8 mouse cellular contexts compared by ENCODE assay signal in genomic region chr10:81575208-81575631, GRCm38 (mm10). TPM values are rescaled to one million over a fixed set of nuclear protein-coding genes. Genes with fewer than 3 reads are reported as not detected.
A peak's percentile ranks its signal among the peaks of the same experiment; 100 is the strongest.
DNase-seq lines count a peak whose midpoint lies in the region; ATAC-seq and TF ChIP-seq lines count a peak whose summit lies in the region.

No protein-coding gene starts in this region.

- no peak for TF ChIP-seq RAD21 in CH12.LX (IDR thresholded peaks at IDR 0.05; ENCODE audit: low read depth, low read length)

- no peaks in the 10 kb centered on the region for H3K79me2 ChIP-seq in CH12.LX (replicated peaks; ENCODE audit: control insufficient read depth, extremely low read depth, insufficient read depth, poor library complexity, severe bottlenecking)

- no peak for TF ChIP-seq POLR2A in CH12.LX (IDR thresholded peaks at IDR 0.05; ENCODE audit: low read depth, low read length)

- no peak overlapping the region for H3K27ac ChIP-seq in CH12.LX (ENCODE audit: insufficient read depth, low read depth)
- peak overlapping the region; percentile 71 for H3K27ac ChIP-seq in limb, embryonic 15.5 days
- H3K27ac ChIP-seq in neural tube, embryonic 13.5 days (replicated peaks): peak overlapping the region; percentile 52; the same call in 1 of the 2 replicates

- DNase-seq in embryo, embryonic 10 days (ENCODE audit: low spot score): peak; percentile 57
- DNase-seq in embryo, embryonic 9.5 days (ENCODE audit: extremely low spot score): no peak
- DNase-seq in CH12.LX (ENCODE audit: extremely low read depth): no peak
- peak; percentile 64 for DNase-seq in embryo, embryonic 10.5 days (ENCODE audit: low spot score)
- peak; percentile 66 to 71 for DNase-seq in heart, postnatal 36 days
- no peak for DNase-seq in ovary, adult 18-20 months (ENCODE audit: low spot score)

- no peak for ATAC-seq in limb, embryonic 15.5 days (ENCODE audit: insufficient number of reproducible peaks, low FRiP score, low TSS enrichment, low read depth)
- ATAC-seq in neural tube, embryonic 13.5 days (ENCODE audit: low read depth): no peak

- intact Hi-C loops in heart, postnatal 36 days (cut with DNase I): no loop called here

- no peak for TF ChIP-seq CTCF in CH12.LX (conservative IDR thresholded peaks at IDR 0.05 in 1 of 2, IDR thresholded peaks at IDR 0.05 in 1 of 2; ENCODE audit: low read depth in 2 of 2, low read length in 2 of 2)

- H3K27me3 ChIP-seq in CH12.LX (replicated peaks): peaks cover 100% of the 10 kb centered on the region
- peaks cover 18% of the 10 kb centered on the region; the same call in 1 of the 2 replicates for H3K27me3 ChIP-seq in limb, embryonic 15.5 days
- H3K27me3 ChIP-seq in neural tube, embryonic 13.5 days: peaks cover 77% of the 10 kb centered on the region

- H3K4me1 ChIP-seq in CH12.LX (ENCODE audit: control insufficient read depth in 1 of 2, insufficient read depth in 2 of 2): peaks cover 2 to 9% of the 10 kb centered on the region in 2 experiments; a peak in 2 of 4 replicates
- H3K4me1 ChIP-seq in limb, embryonic 15.5 days: peaks cover 58% of the 10 kb centered on the region
- H3K4me1 ChIP-seq in neural tube, embryonic 13.5 days (replicated peaks): peaks cover 59% of the 10 kb centered on the region

- 0% methylated on average over 30 of the region's 30 CpGs for WGBS in limb, embryonic 15.5 days
- under 1% methylated on average over 27 of the region's 30 CpGs for WGBS in neural tube, embryonic 13.5 days

- no peak for TF ChIP-seq EP300 in CH12.LX (IDR thresholded peaks at IDR 0.05; ENCODE audit: low read length)

- H3K36me3 ChIP-seq in CH12.LX (replicated peaks in 1 of 2; ENCODE audit: control insufficient read depth in 1 of 2, insufficient read depth in 1 of 2, low read length in 1 of 2): no peaks in the 10 kb centered on the region
- H3K36me3 ChIP-seq in limb, embryonic 15.5 days: 0 out of 2 replicates have a peak, but pooled peaks cover 1% of the 10 kb centered on the region
- no peaks in the 10 kb centered on the region for H3K36me3 ChIP-seq in neural tube, embryonic 13.5 days

- in situ Hi-C loops in CH12.LX (cut with MboI; ENCODE audit: low pct_ligation_motif_present, low pct_unique_long_range_greater_than_20kb, low sequenced_read_pairs): no loop called here

- H3K4me3 ChIP-seq in CH12.LX (replicated peaks in 1 of 3; ENCODE audit: low read depth in 2 of 3, low read length in 2 of 3, poor library complexity in 1 of 3): no peak overlapping the region
- peak overlapping the region; percentile 62 for H3K4me3 ChIP-seq in limb, embryonic 15.5 days
- peak overlapping the region; percentile 59 for H3K4me3 ChIP-seq in neural tube, embryonic 13.5 days

- dilution Hi-C loops in CH12.LX (cut with MboI; ENCODE audit: extremely low pct_ligation_motif_present, extremely low pct_unique_long_range_greater_than_20kb, low sequenced_read_pairs): no loop called here

- H3K9me3 ChIP-seq in CH12.LX (replicated peaks; ENCODE audit: low read length): peaks cover 11% of the 10 kb centered on the region
- no peaks in the 10 kb centered on the region for H3K9me3 ChIP-seq in limb, embryonic 15.5 days
- H3K9me3 ChIP-seq in neural tube, embryonic 13.5 days: no peaks in the 10 kb centered on the region

- H3K4me2 ChIP-seq in CH12.LX (ENCODE audit: insufficient read depth, low read depth, poor library complexity, severe bottlenecking): peak overlapping the region; percentile 52; the same call in 1 of the 2 replicates
- H3K4me2 ChIP-seq in limb, embryonic 15.5 days: peak overlapping the region; percentile 74
- H3K4me2 ChIP-seq in neural tube, embryonic 13.5 days: peak overlapping the region; percentile 74

- H3K9ac ChIP-seq in CH12.LX (ENCODE audit: insufficient read depth, low read depth): no peak overlapping the region
- peak overlapping the region; percentile 54 for H3K9ac ChIP-seq in limb, embryonic 15.5 days
- peak overlapping the region; percentile 83 for H3K9ac ChIP-seq in neural tube, embryonic 13.5 days

TF ChIP-seq in CH12.LX, 34 proteins besides CTCF, POLR2A, EP300 and RAD21:
- no peak for TF ChIP-seq USF2 (conservative IDR thresholded peaks at IDR 0.05; ENCODE audit: low read depth, low read length)
- TF ChIP-seq ZC3H11A (IDR thresholded peaks at IDR 0.05; ENCODE audit: low read depth, low read length): no peak
- TF ChIP-seq BHLHE40 (IDR thresholded peaks at IDR 0.05; ENCODE audit: low read depth, low read length): no peak
- no peak for TF ChIP-seq ZKSCAN1 (IDR thresholded peaks at IDR 0.05; ENCODE audit: borderline replicate concordance, low read depth, low read length)
- TF ChIP-seq GABPA (IDR thresholded peaks at IDR 0.05; ENCODE audit: insufficient replicate concordance, low read depth, low read length): no peak
- TF ChIP-seq MAZ (IDR thresholded peaks at IDR 0.05; ENCODE audit: low read depth, low read length): no peak
- no peak for TF ChIP-seq NRF1 (IDR thresholded peaks at IDR 0.05; ENCODE audit: low read depth, low read length)
- TF ChIP-seq IRF4 (IDR thresholded peaks at IDR 0.05; ENCODE audit: low read depth, low read length): no peak
- no peak for TF ChIP-seq CHD1 (IDR thresholded peaks at IDR 0.05; ENCODE audit: low read depth, low read length)
- TF ChIP-seq ETS1 (conservative IDR thresholded peaks at IDR 0.05; ENCODE audit: low read depth, low read length): no peak
- TF ChIP-seq SIN3A (IDR thresholded peaks at IDR 0.05; ENCODE audit: low read length): no peak
- TF ChIP-seq SMC3 (IDR thresholded peaks at IDR 0.05; ENCODE audit: low read depth, low read length): no peak
- no peak for TF ChIP-seq PAX5 (IDR thresholded peaks at IDR 0.05; ENCODE audit: low read length)
- TF ChIP-seq CHD2 (IDR thresholded peaks at IDR 0.05; ENCODE audit: low read length): no peak
- TF ChIP-seq TBP (conservative IDR thresholded peaks at IDR 0.05; ENCODE audit: low read depth, low read length): no peak
- no peak for TF ChIP-seq USF1 (IDR thresholded peaks at IDR 0.05; ENCODE audit: low read depth, low read length)
- TF ChIP-seq NELFE (IDR thresholded peaks at IDR 0.05; ENCODE audit: low read depth, low read length): no peak
TF ChIP-seq in CH12.LX: peak in this region for 0.

RNA-seq across cellular contexts. Expression of gene Tle2, which starts 0.9 kb away (rescaled TPM):
- 0.30 TPM in 1 of 2 replicates, not detected in the other for total RNA-seq in CH12.LX (2012; rRNA removed)
- total RNA-seq in CH12.LX (2014; rRNA removed): not detected in 2 replicates
- 0.29 TPM in 1 of 2 replicates, not detected in the other for polyA plus RNA-seq in CH12.LX (2012; ENCODE audit: insufficient read length, low read depth)
- total RNA-seq in heart, postnatal 36 days (2021): 10 to 100 TPM in 1 of 2 experiments, 1 to 10 TPM in 1; 7.5 to 11.5 TPM
- 39.7 and 41.7 TPM in 2 replicates for polyA plus RNA-seq in limb, embryonic 15.5 days (2015; fragmentation: Nextera tagmentation; extraction: Ambion mirVana)
- polyA plus RNA-seq in neural tube, embryonic 13.5 days (2015; fragmentation: Nextera tagmentation; extraction: Ambion mirVana): 31.1 and 32.9 TPM in 2 replicates

RNA-seq across cellular contexts. Expression of gene Aes, which starts 15.9 kb away (rescaled TPM):
- 93.5 and 114 TPM in 2 replicates for total RNA-seq in CH12.LX (2012; rRNA removed)
- total RNA-seq in CH12.LX (2014; rRNA removed): 7.3 and 11.5 TPM in 2 replicates
- polyA plus RNA-seq in CH12.LX (2012; ENCODE audit: insufficient read length, low read depth): 23.4 and 25.1 TPM in 2 replicates
- total RNA-seq in heart, postnatal 36 days (2021): 1,000 to 10,000 TPM in 1 of 2 experiments, 100 to 1,000 TPM in 1; 977 to 1,076 TPM
- polyA plus RNA-seq in limb, embryonic 15.5 days (2015; fragmentation: Nextera tagmentation; extraction: Ambion mirVana): 517 and 519 TPM in 2 replicates
- polyA plus RNA-seq in neural tube, embryonic 13.5 days (2015; fragmentation: Nextera tagmentation; extraction: Ambion mirVana): 572 and 635 TPM in 2 replicates

RNA-seq across cellular contexts. Expression of gene Tle6, which starts 25.7 kb away (rescaled TPM):
- total RNA-seq in CH12.LX (2012; rRNA removed) (1.2 and 1.3 TPM in 2 replicates), CH12.LX (2014; rRNA removed) (0.30 and 1.2 TPM in 2 replicates)
- 0.39 and 0.63 TPM in 2 replicates for polyA plus RNA-seq in CH12.LX (2012; ENCODE audit: insufficient read length, low read depth)
- 1 to 10 TPM; 7.5 to 8.5 TPM for total RNA-seq in heart, postnatal 36 days (2021)
- 9.9 and 11.7 TPM in 2 replicates for polyA plus RNA-seq in limb, embryonic 15.5 days (2015; fragmentation: Nextera tagmentation; extraction: Ambion mirVana)
- polyA plus RNA-seq in neural tube, embryonic 13.5 days (2015; fragmentation: Nextera tagmentation; extraction: Ambion mirVana): 4.9 and 6.2 TPM in 2 replicates

RNA-seq across cellular contexts. Expression of gene Gna11, which starts 30.2 kb away (rescaled TPM):
- total RNA-seq in CH12.LX (2012; rRNA removed): 7.2 and 9.0 TPM in 2 replicates
- 4.1 and 4.3 TPM in 2 replicates for total RNA-seq in CH12.LX (2014; rRNA removed)
- 6.9 and 8.7 TPM in 2 replicates for polyA plus RNA-seq in CH12.LX (2012; ENCODE audit: insufficient read length, low read depth)
- 10 to 100 TPM; 50.7 to 51.7 TPM for total RNA-seq in heart, postnatal 36 days (2021)
- 80.4 and 81.7 TPM in 2 replicates for polyA plus RNA-seq in limb, embryonic 15.5 days (2015; fragmentation: Nextera tagmentation; extraction: Ambion mirVana)
- 78.8 and 81.6 TPM in 2 replicates for polyA plus RNA-seq in neural tube, embryonic 13.5 days (2015; fragmentation: Nextera tagmentation; extraction: Ambion mirVana)

RNA-seq across cellular contexts. Expression of gene BC025920, which starts 30.9 kb away (rescaled TPM):
- total RNA-seq in CH12.LX (2012; rRNA removed) (1.5 and 2.3 TPM in 2 replicates), CH12.LX (2014; rRNA removed) (1.4 and 1.7 TPM in 2 replicates)
- 1.6 and 2.3 TPM in 2 replicates for polyA plus RNA-seq in CH12.LX (2012; ENCODE audit: insufficient read length, low read depth)
- total RNA-seq in heart, postnatal 36 days (2021): 1 to 10 TPM; 2.6 to 2.7 TPM
- 0.81 and 1.0 TPM in 2 replicates for polyA plus RNA-seq in limb, embryonic 15.5 days (2015; fragmentation: Nextera tagmentation; extraction: Ambion mirVana)
- polyA plus RNA-seq in neural tube, embryonic 13.5 days (2015; fragmentation: Nextera tagmentation; extraction: Ambion mirVana): 2.5 and 3.3 TPM in 2 replicates

Comparison
In these comparisons a context has a peak if more than half of its experiments do, and no peak if none do; other contexts are left out.
1. DNase-seq: peak in embryo, embryonic 10 days (single experiment), embryo, embryonic 10.5 days (single experiment) and heart, postnatal 36 days (2 of 2); none in embryo, embryonic 9.5 days (single experiment), CH12.LX (single experiment) and ovary, adult 18-20 months (single experiment).
2. H3K4me3 ChIP-seq: peak in limb, embryonic 15.5 days (single experiment) and neural tube, embryonic 13.5 days (single experiment); none in CH12.LX (0 of 3).
3. RNA of gene Tle2, which starts 0.9 kb away (polyA plus RNA-seq): 39.7 to 41.7 TPM in limb, embryonic 15.5 days and 31.1 to 32.9 TPM in neural tube, embryonic 13.5 days; 0.29 TPM in CH12.LX; every median in the first group is over 10 times any median in the second.
4. RNA of gene Aes, which starts 15.9 kb away (polyA plus RNA-seq): 572 to 635 TPM in neural tube, embryonic 13.5 days and 517 to 519 TPM in limb, embryonic 15.5 days; 23.4 to 25.1 TPM in CH12.LX; every median in the first group is over 10 times any median in the second.
5. Peak in every context shown above with its lines, with median percentiles within 50 percentile points of each other: H3K4me2 ChIP-seq.